Mouse (Mus musculus) R1 (cell line): ENCODE data around the gene Phtf1.

Experiments
- DNase-seq: peaks from one replicate; pipeline ENCODE4 v3.0.0-alpha.2; 2018; ENCODE audit warnings: low read depth, low spot score

Gene Phtf1

DNA sequence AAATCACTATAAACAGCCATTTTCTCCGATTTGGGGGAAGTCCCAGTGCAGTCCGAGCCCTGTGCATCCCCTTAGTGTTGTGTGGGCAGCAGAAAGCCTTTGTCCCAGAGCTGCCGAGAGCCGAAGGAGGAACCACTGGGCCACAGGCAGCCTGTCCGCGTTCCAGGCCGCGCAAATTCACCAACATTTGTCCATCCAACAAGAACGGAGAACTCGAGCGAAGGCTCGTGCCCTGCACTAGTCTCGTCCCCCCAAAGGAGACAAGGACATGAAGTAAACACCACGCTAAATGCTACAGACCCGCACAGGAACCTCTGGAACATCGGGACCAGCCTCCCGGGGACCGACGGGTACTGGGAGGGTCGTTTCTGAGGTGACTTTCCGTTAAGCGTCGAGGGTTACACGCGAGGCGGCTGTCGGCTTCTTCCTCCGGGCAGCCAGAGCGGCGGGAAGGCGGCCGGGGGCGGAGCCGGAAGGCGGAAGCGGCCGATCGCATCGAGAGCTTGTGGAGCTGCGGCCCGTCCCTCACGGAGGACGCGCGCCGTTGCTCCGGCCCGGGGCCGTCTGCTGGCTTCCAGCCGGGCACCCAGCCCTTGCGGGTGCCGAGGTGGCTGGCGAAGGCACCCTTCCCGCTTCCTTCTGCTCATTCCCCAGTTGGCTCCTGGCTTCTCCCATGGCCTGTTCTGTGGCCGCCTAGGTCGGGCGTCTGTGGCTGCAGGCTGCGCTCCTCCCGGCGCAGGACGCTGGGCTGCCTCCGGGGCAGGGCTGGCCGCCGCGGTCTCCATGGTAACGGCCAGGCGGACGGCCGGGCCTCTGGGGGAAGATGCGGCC, at the start of gene Phtf1:
Phtf1 (plus strand) TSS at position 250 of the 831 bp plus-strand sequence.
- peak; percentile 81 for DNase-seq

DNA sequence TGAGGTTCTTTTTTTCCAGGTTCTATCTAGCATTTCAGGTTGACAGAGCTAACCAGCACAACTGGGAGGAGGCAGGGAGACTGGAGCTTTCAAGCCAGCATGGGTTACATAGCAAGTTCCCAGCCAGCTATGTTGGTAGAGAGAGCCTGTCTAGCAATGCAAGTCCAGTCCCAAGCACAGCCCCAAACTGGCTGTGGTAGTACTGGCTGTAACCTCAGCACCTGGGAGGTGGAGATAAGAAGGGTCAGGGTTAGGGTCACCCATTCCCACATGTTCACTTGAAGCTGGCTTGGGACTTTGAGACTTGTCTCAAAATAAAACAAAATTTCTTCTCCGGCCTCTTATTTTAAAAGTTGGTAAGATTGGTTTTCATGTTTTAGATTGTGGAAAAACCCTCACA, 47.8 kb upstream of the Phtf1 start:
- DNase-seq: no peak

DNA sequence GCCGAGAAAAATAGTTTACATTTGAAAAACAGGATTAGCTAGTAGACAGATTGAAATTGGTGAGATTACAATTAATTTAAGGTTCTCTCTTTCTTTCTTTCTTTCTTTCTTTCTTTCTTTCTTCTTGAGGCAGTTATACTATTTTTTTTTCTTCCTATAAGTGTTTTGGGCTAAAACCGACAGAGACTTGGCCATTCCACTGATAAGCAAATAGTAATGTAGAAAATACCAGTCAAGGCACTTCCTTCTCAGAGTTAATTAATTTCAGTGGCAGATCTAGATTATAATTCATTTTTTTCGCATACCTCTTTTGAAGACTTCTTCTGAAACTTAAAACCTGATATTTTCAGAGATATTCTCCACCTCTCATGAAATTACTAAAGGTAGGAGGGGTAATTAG, 42.6 kb upstream of the Phtf1 start:
- no peak for DNase-seq

DNA sequence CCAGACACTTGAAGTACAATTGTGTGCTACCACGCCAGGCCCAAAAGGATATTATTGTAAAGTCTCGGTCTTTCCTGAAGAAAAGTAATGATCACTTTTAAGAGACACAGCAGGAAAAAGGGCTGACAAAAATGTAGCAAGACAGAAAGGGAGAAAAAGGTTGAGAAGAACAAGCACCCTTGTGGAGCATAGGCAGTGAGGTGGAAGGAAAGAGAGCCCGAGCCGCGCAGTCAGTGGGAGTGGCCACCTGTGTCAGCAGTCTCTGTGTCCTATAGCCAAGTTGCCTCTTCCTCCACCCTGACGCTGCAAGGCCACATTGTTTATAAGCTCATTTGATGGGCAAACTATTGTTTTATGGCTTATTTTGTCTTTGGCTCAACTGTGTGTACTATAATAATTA, 40.4 kb upstream of the Phtf1 start:
- DNase-seq: peak; percentile 32

DNA sequence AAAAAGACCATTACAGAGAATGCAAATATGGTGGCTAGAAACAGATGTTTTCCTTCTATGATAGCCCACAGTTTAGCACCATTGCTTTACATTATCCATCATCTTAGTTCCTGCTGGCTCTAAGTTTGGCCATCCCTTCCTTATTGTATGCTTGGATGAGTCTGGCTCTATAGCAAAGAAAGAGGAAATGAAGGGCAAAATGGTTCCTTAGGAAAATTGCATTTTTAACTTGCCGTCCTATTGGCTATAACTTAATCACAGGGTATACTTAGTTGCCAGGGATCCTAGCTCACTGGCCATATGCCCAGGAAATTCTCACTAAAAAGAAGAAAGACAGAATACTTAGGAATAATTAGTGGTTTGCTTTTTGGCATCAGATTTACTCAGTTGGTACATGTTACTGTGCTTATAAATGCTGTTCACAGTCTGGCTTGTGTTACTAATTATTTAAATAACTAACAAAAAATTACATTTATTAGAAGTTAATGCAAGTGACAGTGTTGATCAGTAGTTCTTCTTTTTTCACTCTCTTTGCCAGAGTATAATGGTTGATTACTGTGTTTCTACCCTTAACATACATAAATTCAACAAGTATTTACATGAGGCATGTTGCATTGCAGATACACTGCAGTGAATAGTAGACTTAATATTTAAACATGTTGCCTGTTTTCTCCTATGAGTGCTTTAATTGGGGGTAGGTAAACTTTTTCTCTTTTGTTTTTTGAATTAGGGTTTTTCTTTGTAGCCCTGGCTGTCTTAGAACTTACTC, 22.9 kb upstream of the Phtf1 start:
- no peak for DNase-seq

DNA sequence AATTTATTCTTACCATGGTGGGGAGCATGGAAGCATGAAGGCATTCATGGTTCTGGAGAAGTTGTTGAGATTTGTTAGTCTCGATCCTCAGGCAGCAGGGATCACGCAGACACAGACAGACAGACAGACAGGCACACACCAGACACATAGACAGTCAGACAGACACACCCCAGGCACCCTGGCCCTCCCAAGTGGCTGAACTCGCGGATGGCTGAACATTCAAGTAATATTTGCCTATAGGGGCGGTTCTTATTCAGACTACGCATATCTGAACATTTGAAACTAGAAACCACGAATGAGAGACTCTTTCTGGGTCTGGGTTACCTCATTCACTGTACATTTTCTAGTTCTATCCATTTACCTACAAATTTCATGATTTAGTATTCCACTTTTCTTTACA, 19.2 kb upstream of the Phtf1 start:
- DNase-seq: no peak

DNA sequence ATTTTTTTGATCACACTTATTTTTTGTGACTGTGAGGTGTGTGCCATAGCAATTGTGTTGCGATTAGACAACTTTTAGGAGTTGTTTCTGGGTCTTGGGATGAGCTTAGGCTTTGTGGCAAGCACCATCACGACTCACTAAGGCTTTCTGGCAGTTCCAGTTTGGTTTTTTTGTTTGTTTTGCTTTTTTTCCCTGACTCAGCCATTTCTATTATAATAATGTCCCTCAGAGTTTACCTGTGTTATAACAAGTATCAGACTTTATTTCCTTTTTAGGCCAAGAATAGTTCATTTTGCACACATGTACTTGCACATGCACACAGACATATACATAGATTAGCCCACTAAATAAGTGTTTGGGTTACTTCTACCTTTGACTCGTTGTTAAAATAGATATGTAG, 7.3 kb upstream of the Phtf1 start:
- DNase-seq: no peak

DNA sequence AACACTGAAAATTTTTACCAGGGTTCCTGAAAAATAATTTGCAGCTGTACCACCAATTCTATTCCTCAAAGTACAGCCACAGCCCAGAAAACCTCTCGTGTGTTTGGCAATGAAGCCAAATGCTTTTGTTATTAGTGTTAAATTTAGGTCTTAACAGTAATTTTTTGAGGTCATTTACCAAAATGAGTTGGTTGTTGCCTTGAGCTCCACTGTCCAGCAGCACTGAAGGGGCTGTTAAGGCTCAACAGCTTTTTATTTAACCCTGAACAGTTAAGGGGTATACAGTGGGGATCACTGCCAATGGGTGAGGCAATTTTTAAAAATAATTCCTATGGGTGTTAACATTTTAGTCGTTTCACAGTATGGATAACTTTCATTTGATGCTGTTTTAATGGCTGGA, 679 bp upstream of the Phtf1 start:
- no peak for DNase-seq

DNA sequence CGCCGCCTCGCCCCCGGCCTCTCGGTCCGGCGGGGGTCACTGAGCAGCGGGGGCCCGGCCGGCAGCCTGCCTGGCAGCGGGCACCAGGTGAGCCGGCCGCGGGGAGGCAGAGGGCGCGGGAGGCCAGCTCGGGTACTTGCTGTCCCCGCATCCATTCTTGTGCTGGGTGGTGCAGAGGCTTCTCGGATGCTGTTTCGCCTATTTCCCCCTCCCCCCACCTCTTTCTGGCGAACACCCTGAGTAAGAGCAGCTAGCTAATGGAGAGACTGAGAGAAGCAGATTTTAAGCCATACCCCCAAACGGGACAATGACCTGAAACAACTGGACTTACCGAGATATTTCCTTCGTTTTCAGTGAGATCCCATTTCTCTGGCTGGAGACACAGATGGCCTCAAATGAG, 791 bp downstream of the Phtf1 start:
- DNase-seq: peak; percentile 83

DNA sequence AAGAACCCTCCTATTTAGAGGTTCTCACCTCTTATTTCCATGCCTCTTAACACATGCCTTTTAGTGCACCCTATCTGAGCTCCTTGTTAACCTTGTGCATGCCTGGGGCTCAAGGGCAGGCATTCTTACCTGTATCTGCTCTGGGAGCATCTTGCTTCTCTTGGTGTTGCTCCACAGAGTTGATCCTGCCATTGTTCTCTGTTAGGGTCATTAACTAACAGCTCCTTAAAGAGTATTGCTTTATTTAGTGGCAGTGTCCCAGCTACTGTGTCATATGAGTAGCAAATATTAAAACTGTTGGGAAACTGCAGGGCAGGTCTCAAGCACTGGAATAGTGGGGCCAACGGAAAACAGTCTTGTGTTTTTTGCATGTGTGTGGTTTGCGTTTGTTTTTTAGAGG, 3.2 kb downstream of the Phtf1 start:
- DNase-seq: no peak

DNA sequence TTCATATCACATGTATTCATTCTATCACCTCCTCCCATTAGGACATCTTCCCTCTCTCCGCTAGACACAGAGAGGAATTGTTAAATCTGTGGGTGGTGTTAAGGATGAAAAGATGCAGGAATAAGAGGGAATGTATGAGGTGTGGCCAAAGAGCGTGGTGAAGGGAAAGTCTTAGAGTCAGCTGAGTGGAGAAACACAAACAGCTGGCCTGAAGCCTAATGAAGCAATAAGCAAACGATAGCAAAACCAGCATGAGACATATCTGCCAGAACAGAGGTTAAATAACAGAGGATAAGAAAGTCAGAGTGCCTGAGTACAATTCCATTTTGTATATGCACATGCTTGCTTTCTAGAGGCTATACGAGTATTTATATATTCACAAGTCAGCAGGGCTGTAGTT, 16.6 kb downstream of the Phtf1 start:
- DNase-seq: no peak

DNA sequence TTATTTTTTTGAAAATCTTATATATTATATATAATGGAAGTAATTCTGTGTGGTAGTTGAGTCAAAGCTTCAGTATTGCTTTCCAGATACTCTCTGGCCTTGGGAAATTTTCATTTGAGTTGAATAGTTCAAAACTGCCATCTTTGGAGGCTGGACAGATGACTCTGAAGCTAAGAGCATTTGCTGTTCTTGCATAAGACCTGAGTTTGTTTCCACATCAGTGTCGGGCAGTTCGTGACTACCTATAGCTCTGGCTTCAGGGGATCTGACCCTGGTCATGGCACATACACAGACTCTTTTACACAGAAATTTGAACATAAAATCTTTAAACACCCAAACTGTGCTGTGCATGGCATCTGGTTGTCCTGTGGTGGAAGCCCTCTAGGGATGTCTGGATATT, 17.3 kb downstream of the Phtf1 start:
- DNase-seq: no peak

DNA sequence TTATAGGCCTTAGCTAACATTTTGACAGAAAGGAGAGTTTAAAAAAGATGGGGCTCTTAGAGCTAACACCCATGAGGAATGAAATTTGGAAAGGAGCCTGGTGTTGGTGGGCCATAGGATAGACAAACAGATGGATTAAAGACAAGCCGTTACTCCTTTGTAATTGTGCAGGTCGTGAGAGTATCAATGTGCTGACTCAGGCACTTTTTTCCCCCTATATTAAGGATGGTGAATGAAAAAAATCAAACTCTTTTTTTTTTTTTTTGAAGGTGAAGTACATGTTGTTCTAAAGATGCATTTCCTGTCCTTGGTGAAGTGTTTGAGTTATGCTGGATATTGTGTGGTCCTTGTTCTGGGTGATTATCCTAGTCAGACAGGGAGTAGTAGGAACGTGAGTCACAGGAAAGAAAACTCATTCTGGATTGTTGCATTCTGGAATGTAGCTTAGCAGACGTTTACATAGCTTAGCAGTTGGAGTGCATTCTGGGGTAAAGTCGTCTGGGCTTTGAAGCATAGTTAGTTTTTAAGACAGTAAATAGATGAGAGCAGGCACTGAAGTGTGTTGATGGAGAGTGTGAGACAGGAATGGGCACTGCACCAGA, 20.0 kb downstream of the Phtf1 start:
- no peak for DNase-seq

DNA sequence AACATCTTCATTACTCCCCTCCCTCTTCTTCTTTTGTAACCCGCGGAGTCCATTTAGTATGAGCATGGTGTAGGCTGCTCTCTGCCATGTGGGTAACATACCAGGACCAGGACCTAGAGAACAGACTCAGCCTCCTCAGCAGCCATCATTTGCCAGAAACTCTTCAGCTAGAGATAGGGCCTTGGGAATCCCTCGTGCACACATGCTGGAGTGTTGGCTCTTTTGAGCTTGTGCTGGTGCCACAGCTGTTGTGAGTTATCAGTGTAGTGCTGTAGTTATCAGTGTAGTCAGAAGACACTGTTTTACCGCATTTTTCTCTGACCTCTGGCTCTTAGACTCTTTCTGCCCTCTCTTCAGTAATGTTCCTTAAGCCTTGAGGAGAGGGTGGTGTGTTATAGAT, 21.4 kb downstream of the Phtf1 start:
- no peak for DNase-seq

DNA sequence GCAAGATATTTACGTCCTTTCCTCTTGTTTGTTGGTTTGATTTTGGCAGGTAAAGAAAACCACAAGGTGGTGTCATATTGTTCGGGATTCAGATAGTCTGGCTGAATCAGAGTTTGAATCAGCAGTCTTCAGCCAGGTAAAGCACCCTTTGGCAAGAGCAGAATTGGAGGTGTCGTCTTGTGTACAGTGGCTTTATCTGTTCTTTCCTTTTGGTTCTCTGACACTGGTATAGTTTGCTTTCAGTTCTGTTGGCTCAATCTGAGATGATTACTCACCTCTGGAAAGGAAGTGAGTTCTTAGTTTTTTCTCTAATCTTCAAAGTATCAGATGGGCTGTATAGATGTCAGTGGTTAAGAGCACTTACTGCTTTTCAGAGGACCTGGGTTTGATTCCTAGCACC, 23.4 kb downstream of the Phtf1 start:
- no peak for DNase-seq

DNA sequence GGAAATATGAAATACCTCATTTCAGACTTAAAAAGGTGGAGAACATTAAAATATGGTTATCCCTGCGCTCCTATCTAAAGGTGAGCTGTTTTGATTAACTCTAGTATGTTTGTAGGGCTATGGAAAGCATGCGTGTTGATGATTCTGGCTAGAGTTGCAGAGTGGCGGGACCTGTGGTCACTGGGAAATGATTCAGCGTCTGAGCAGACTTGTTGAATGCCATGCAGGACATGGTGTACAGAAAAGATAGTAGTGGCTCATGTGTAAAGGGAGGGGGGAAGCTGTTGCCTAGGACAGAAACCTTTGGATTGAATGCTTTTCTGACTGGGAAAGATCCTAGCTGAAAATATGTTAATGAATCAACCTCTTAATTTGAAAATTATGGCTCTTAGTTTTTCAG, 30.8 kb downstream of the Phtf1 start:
- DNase-seq: no peak

DNA sequence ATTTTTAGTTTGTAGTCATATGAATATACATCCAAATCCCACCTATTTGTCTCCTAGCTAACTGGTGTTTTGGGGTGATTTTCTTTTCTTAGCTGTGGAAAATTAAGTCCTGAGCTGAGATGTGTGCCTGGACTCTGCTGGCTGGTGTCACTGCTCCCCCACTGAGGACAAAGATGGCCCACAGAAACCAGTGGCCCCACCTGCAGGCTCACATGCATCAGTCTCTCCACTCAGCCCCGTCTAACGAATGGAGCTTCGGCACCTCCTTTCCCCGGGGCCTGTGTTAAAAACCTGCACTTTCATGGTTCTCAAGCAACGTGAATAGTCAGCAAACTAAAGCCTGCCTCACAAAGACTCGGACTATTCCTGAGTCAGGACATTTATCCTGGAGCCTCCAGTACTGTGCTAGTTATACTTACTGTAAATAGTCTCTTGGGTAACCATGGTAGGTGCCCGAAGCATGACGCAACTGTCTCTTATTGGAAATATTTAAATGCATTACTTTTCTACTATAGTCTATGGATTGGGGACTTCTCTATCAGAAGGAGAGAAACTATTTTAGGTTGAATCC, 39.1 kb downstream of the Phtf1 start:
- DNase-seq: no peak

DNA sequence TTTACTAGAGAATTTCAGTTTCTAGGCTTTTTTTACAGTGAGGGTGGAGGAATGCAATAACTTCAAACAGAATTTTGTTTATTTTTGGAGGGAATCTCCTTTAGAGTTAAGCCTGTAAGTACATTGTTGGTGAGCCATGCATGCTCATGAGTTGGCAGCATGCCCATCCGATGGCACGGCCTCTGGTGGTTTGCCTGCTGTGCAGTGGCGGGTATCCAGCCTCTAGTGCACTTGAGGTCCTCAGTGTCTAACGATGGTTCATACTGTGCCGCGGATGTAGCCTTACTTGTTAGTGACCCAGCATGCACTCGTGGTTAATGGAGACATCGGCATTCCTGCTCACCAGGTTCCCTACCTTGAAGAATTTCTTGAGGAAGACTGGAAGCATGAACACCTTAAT, 39.6 kb downstream of the Phtf1 start:
- peak; percentile 29 for DNase-seq

DNA sequence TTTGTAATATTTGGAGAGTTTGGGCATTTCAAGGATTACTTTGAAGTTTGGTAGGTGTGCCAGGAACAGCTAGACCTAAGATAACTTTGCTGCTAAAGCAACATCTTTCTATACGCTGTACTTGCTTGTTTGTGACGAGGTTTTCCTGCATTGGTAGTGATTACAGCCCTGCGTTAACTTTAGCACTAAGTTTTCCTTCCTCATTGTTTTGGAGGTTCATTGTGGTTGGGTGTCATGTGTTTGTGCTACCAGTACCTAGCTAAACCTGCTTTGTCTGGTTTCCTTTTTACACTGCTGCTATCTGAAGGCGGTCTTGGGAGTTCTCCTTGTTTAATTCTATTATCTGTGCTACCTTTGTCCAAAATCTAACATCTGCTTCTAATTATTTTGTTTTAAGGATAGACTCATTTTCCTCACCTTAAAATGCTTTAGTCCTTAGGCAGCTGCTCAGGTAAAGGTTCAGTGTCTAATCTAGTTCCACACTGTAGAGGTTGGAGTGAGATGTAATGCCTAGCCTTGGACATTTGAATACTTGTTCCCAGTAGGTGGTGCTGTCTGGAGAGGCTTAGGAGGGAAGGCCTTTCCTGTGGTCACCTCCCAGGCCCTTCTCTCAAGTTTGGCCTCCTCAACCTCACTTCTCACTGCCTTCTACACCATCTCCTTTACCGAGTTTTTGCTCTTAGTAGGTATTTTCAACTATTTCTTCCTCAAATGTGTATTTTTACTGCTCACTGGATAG, 42.2 kb downstream of the Phtf1 start:
- no peak for DNase-seq

DNA sequence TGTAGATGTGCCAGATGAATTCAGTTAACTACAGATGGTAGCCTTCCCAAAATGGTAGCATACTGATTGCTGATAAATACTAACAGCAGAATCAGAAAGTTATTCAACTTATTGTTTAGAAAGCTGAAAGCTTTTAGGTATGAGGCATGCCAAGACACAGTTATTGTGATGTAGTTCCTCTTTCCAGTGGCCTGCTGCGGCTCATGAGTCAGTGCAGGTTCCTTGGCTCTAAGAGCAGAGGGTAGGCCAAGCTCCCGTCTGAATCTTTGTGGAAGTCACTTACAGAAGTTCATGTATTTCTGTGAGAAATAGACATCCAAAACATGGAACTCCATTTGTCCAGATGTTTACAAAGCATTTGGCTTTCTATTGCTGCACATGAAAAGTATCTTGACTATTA, 44.1 kb downstream of the Phtf1 start:
- no peak for DNase-seq

DNA sequence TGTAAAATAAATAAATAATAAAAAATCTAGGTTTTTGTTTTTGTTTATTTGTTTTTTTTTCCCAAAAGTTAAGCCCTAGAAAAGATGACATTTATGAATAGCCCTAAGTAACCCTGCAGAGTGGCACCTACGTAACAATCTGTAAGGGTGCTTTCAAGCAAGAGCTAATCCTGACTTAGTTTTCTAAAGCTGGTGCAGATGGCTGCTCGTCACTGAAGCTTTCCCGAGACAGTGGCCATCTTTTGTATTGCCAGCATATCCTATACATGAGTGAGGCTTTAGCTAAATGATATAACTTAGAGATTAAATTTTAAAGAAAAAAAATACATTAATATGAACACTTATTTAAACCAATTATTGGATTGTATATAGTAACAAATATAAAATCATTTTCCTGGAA, 50.0 kb downstream of the Phtf1 start:
- no peak for DNase-seq

DNA sequence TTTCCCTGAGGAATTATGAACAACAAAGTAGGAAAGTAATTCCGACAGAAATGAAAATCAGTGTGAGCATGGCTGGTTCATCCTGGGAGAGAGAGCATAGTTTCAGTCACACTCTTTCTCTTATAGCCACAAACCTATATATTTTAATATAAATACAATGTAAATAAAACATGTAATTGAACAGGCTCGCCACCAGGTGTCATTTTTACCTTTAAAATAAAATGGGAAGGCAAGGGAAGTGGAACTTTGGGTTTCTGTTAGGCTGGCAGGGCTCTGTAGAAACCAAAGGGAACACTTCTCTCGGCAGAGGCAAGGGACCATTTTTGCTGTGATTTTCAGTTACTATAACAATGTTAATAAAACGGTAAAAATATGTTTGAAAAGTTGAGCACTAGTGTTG, 51.5 kb downstream of the Phtf1 start:
- DNase-seq: peak; percentile 31
